Mouse (Mus musculus) ES-Bruce4 (cell line): ENCODE measurements around the gene Apoc1. TPM values are rescaled to one million over a fixed set of nuclear protein-coding genes. Genes with fewer than 3 reads are reported as not detected.

Experiments
- H3K27ac ChIP-seq: 2 replicates; pipeline ENCODE4 v1.5.1; 2012; ENCODE audit warnings: low read length, inconsistent platforms; ENCODE audit not compliant: insufficient read depth
- H3K27me3 ChIP-seq: 2 replicates; pipeline ENCODE4 v1.6.1; 2012; ENCODE audit warnings: mild to moderate bottlenecking, low read length, inconsistent platforms; ENCODE audit not compliant: control insufficient read depth, poor library complexity, insufficient read depth, severe bottlenecking
- H3K36me3 ChIP-seq: 2 replicates; pipeline ENCODE4 v1.6.1; 2012; ENCODE audit warnings: inconsistent platforms, mild to moderate bottlenecking, low read length, moderate library complexity; ENCODE audit not compliant: control insufficient read depth, poor library complexity, insufficient read depth, severe bottlenecking
- H3K4me1 ChIP-seq: one replicate; pipeline ENCODE4 v1.8.1; 2011; ENCODE audit warnings: low read length; ENCODE audit not compliant: control insufficient read depth, insufficient read depth
- H3K4me3 ChIP-seq: 2 replicates; pipeline ENCODE4 v1.5.1; 2011; ENCODE audit warnings: low read depth, mild to moderate bottlenecking, low read length
- H3K9ac ChIP-seq: 2 replicates; pipeline ENCODE4 v1.6.1; 2012; ENCODE audit warnings: low read depth, mild to moderate bottlenecking, inconsistent platforms; ENCODE audit not compliant: poor library complexity, severe bottlenecking
- H3K9me3 ChIP-seq: replicated peaks from 2 replicates; pipeline ENCODE4 v1.6.1; 2012; ENCODE audit warnings: mild to moderate bottlenecking, low read length, inconsistent platforms; ENCODE audit not compliant: control insufficient read depth, poor library complexity, insufficient read depth, severe bottlenecking
- CTCF ChIP-seq: IDR thresholded peaks from one replicate; pipeline ENCODE4 v1.8.1; 2011; ENCODE audit warnings: low read depth, low read length
- EP300 ChIP-seq: IDR thresholded peaks from 2 replicates; pipeline ENCODE4 v1.6.1; 2011; ENCODE audit warnings: low read depth, low read length; ENCODE audit not compliant: insufficient read depth
- POLR2A ChIP-seq: IDR thresholded peaks from one replicate; pipeline ENCODE4 v1.8.1; 2011; ENCODE audit warnings: low read length; ENCODE audit not compliant: insufficient read depth
- polyA plus RNA-seq: library from polyadenylated mRNA; stranded (reverse); fragments of >200 nt; gene quantifications from 2 replicates; pipeline ENCODE4 v1.2.4, GENCODE M21; 2011; ENCODE audit warnings: low read depth; ENCODE audit not compliant: missing spikeins, insufficient read depth, insufficient read length

The Apoc1 gene
- polyA plus RNA-seq, 1 experiment, result 93.2 TPM

DNA sequence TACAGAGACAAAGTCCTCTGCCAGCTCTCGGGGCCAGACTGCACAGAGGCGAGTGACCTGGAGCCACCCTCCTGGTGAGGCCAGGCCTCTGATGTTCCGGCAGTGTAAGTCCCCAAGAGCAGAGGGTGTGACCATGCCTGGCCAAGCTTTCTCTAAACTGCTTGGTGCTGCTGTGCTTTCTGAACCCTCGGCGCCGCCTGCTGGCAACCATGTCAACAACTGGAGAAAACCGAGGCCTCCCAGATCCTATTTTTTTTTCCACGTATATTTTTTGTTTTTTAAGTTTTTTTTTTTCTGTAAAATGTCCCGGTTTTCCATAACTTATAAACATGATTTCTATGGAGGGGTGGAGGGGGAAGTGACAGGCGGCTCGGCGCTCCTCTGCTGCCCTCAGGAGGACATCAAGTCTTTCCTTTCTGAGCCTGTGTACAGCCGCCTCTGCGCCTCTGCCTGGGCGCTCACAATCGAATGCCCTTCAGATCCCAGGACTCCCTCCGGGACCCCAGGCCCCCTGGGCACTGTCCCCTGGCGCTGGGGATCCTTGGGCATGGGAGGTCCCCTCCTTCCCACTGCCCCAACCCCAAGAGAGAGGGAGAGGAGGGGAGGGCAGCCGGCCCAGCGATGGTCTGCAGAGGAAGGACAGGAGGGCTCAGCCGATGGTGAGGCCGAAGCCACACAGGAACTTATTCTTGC, 8.8 kb upstream of the Apoc1 start:
- 0 out of 2 replicates have a peak overlapping the region, but pooled peaks have one; percentile 6 for H3K9ac ChIP-seq
- peak overlapping the region; percentile 94 for H3K27ac ChIP-seq
- TF ChIP-seq EP300 (peak; percentile 59; the same call in 1 of the 2 replicates), POLR2A (peak; percentile 5), CTCF (peak; percentile 64)
- peaks cover 6% of the 10 kb centered on the region for H3K4me1 ChIP-seq
- peaks cover 33% of the 10 kb centered on the region for H3K36me3 ChIP-seq
- H3K4me3 ChIP-seq, result no peak overlapping the region
- no peaks in the 10 kb centered on the region for H3K27me3 ChIP-seq
- H3K9me3 ChIP-seq, result no peaks in the 10 kb centered on the region

DNA sequence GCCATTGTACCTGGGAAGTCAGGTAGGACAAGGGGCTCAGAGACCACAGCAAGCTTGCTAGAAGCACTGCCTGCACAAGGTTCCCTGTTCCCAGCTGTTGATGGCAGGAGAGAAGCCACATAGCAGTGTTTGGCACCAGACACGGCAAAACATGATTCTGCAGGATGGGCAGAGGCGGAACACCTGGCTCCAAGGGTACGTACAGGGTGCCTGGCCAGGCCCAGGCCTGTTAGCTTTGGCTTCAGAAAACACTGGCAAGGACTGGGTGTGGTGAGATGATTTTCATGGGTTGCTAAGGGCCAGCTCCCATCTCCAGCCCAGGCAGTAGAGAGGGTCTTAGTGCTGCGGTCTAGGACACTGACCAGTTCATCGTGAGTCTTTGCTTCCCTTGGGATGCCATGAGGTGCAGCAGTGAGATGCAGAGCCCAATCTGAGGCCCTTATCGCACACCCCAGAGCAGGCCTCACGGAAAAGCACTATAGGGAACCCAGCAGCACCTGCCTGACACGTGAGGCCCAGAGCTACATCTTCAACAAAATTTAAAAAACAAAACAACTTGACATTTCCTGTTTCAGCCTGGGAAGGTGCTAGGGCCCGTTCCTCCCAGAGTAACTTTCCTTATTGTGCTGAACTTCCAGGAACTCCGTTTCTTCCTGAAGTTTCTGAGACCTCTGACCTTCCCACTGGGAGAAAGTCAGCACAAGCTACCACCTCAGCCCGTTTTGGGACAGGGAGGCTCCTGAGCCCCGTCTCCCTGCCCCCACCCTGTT, 8.0 kb upstream of the Apoc1 start:
- TF ChIP-seq EP300 (no peak), POLR2A (peak; percentile 6), CTCF (no peak)
- no peak overlapping the region for H3K4me3 ChIP-seq
- H3K9ac ChIP-seq, result 0 out of 2 replicates have a peak overlapping the region, but pooled peaks have one; percentile 24
- no peaks in the 10 kb centered on the region for H3K27me3 ChIP-seq
- H3K4me1 ChIP-seq, result peaks cover 7% of the 10 kb centered on the region
- H3K9me3 ChIP-seq, result no peaks in the 10 kb centered on the region
- H3K36me3 ChIP-seq, result peaks cover 35% of the 10 kb centered on the region
- peak overlapping the region; percentile 94 for H3K27ac ChIP-seq

DNA sequence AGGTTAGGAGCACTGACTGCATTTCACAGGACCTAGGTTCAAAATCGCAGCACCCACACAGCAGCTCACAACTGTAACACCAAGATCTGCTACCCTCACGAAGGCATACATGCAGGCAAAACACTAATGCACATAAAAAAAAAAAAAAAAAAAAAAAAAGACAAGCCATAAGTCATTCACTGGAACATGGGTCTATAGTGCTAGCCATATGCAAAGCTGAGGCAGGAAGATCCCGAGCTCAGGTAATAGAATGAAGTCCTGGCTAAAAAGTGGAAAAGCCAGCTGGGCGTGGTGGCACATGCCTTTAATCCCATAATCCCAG, 7.3 kb upstream of the Apoc1 start:
- H3K4me3 ChIP-seq, result no peak overlapping the region
- peaks cover 7% of the 10 kb centered on the region for H3K4me1 ChIP-seq
- H3K9me3 ChIP-seq, result no peaks in the 10 kb centered on the region
- peak overlapping the region; percentile 94 for H3K27ac ChIP-seq
- H3K36me3 ChIP-seq, result peaks cover 31% of the 10 kb centered on the region
- TF ChIP-seq EP300 (no peak), CTCF (no peak)
- no peaks in the 10 kb centered on the region for H3K27me3 ChIP-seq
- H3K9ac ChIP-seq, result 0 out of 2 replicates have a peak overlapping the region, but pooled peaks have one; percentile 24

DNA sequence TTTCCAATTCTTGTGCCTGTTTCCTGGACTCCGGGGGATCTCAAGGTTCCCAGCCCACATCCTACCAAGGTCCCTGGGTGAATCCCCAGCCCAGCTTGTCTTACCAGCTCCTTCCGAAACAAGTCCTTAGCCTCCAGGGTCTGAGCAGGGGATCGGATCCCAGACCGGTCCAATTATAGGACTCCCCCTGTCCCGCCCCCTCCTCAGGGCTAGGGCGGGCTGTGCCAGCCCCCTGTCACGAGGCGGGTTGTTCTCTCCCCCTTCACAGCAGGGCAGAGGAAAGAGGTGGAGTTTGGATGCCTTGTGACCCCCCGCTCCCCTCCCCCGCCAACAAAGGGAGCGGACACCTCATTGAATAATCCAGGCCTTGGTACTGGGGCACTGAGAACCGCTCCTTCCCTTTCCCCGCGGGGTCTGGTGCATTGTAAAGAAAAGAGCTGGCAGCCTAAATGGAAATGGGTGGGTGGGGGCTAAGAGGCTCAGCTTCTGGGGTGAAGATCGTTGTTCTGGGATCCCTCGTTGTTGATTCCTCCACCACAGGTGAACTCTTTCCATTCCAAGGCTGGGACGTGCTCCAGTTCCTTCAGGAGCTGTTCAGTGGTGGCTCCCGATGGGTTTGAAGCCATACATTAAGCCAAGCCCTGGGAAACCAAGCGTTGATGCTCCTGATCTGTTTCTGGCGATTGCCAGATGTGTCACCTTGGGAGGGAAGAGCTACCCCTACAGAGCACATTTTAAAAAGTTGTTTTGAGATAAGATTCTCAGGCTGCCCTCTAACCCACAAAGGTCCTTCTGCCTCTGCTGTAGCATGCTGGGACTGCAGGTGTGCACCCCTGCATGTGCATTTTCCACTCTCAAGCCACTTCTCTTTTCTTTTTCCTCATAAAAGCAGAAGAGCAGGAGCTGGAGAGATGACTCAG, 6.7 kb upstream of the Apoc1 start, which contains the start of gene Apoe:
Gene Apoe (minus strand): TSS at position 282 of the 920 bp plus-strand sequence.
- peak; percentile 96 for TF ChIP-seq POLR2A
- TF ChIP-seq CTCF, result no peak
- TF ChIP-seq EP300, result peak; percentile 89
- peaks cover 7% of the 10 kb centered on the region for H3K4me1 ChIP-seq
- peak within 1 kb of the TSS; percentile 94 for H3K27ac ChIP-seq
- no peaks in the 10 kb centered on the region for H3K27me3 ChIP-seq
- peak within 1 kb of the TSS; percentile 96 for H3K4me3 ChIP-seq
- peak within 1 kb of the TSS; percentile 79 for H3K9ac ChIP-seq
- H3K36me3 ChIP-seq, result peaks cover 28% of the 10 kb centered on the region
- no peaks in the 10 kb centered on the region for H3K9me3 ChIP-seq

DNA sequence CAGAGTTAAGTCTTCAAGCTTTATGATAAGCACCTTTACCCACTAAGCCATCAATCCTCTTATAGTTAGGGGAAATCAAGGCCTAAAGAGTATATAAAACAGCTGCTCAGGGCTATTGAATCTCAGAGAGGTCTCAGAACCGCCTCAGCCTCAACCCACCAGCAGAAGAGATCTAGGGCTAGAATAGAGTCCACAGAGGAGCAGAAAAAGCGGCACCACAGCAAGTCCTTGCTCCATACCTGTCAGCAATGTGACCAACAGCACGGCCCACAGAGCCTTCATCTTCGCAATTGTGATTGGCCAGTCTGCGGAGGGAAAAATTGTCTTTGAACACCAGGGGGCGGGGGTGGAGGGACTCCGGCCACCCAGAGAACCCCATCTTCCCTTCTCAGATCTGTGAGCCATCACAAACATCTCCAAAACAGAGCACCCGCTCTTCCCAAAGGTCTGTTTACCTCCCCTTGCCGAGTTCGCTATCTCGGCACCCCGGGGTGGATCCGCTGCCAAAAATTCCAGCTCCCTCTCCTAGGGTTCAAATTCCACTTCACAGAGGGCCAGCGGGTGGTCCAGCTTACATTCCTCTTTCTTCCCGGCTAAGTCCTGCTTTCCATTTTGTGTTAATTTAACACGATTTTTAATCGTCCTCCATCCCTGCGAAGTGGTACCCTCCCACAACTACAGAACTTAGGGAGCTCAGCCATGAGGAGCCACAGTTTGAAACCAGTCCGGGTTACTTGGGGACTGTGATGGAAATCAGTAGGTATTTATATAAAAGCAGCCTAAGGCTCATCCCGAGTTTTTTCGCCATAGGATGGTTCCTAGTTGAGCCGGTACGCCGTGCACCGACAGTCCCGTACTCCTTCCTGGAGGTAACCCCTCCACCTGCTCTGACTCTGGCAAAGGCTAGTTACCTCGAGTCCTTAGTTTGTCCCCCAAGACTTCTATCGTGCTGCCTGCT, 5.8 kb upstream of the Apoc1 start:
- no peaks in the 10 kb centered on the region for H3K9me3 ChIP-seq
- peak overlapping the region; percentile 96 for H3K4me3 ChIP-seq
- H3K27me3 ChIP-seq, result no peaks in the 10 kb centered on the region
- peak overlapping the region; percentile 79 for H3K9ac ChIP-seq
- no peak for TF ChIP-seq POLR2A
- TF ChIP-seq EP300, result 0 out of 2 replicates have a peak, but pooled peaks have one; percentile 16
- TF ChIP-seq CTCF, result peak; percentile 17
- H3K4me1 ChIP-seq, result peaks cover 7% of the 10 kb centered on the region
- peak overlapping the region; percentile 77 for H3K27ac ChIP-seq
- H3K36me3 ChIP-seq, result peaks cover 28% of the 10 kb centered on the region
